Comparison of ENCODE assay signal across 10 mouse cellular contexts in the genomic region with DNA sequence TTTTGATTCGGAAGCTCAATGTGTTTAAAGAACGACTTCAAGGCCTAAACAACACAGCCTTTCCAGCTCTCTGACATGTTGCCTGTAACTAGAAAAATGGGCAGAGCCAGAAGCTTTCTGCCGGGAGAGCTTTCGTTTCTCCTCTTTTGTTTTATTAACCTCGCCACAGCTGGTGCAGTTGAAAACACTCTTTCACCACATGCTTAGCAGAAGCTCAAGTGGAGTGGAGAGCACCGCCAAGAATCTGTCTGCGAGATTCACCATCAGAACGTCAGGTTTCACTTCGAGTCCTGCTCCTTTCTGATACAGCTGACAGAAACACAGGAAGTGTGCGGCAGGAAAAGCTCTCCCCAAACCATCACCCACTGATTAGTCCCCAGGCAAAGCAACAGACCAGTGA.
A peak's percentile ranks its signal among the peaks of the same experiment; 100 is the strongest.
DNase-seq lines count a peak whose midpoint lies in the region; ATAC-seq and TF ChIP-seq lines count a peak whose summit lies in the region.
"Had no signal": no experiment of that assay in that cellular context is flagged by ENCODE, and none has a peak within 500 bp of the region (broad histone marks: within the 10 kb centered on the region; RNA-seq: fewer than 3 reads in every experiment).

No protein-coding gene starts in this region.

- no peak overlapping the region for H3K9ac ChIP-seq in hindbrain, embryonic 15.5 days
- no peak overlapping the region for H3K9ac ChIP-seq in limb, embryonic 14.5 days (ENCODE audit: low read depth, low read length, severe bottlenecking)
- H3K9ac ChIP-seq: neural tube, embryonic 13.5 days had no signal

- ATAC-seq in hindbrain, embryonic 15.5 days (ENCODE audit: low FRiP score, low read depth), result no peak
- ATAC-seq in common myeloid progenitor, adult 5-6 weeks (replicated peaks; ENCODE audit: low read depth, poor library complexity, severe bottlenecking), result 0 out of 2 replicates have a peak, but pooled peaks have one; percentile 32
- no peak for ATAC-seq in limb, embryonic 14.5 days (ENCODE audit: low FRiP score, low read depth)
- ATAC-seq in granulocyte monocyte progenitor cell, adult 5-6 weeks (replicated peaks; ENCODE audit: poor library complexity, severe bottlenecking), result no peak

- peak overlapping the region; percentile 31 for H3K4me2 ChIP-seq in hindbrain, embryonic 15.5 days
- H3K4me2 ChIP-seq in limb, embryonic 14.5 days (replicated peaks; ENCODE audit: low read depth, low read length, severe bottlenecking), result peak overlapping the region; percentile 6; the same call in 1 of the 2 replicates
- H3K4me2 ChIP-seq: liver, embryonic 11.5 days; neural tube, embryonic 13.5 days had no signal

- H3K4me1 ChIP-seq in hindbrain, embryonic 15.5 days (replicated peaks), result no peaks in the 10 kb centered on the region
- H3K4me1 ChIP-seq in hindbrain, embryonic 10.5 days (replicated peaks), result no peaks in the 10 kb centered on the region
- no peaks in the 10 kb centered on the region for H3K4me1 ChIP-seq in limb, embryonic 14.5 days (ENCODE audit: control insufficient read depth, insufficient read depth, low read length)
- H3K4me1 ChIP-seq: neural tube, embryonic 13.5 days had no signal

- no peaks in the 10 kb centered on the region for H3K27me3 ChIP-seq in hindbrain, embryonic 15.5 days
- H3K27me3 ChIP-seq in hindbrain, embryonic 10.5 days (ENCODE audit: insufficient read depth, poor library complexity, severe bottlenecking), result no peaks in the 10 kb centered on the region
- H3K27me3 ChIP-seq in limb, embryonic 14.5 days (ENCODE audit: control insufficient read depth, insufficient read depth, low read length), result no peaks in the 10 kb centered on the region
- H3K27me3 ChIP-seq: neural tube, embryonic 13.5 days had no signal

- no peaks in the 10 kb centered on the region for H3K9me3 ChIP-seq in hindbrain, embryonic 15.5 days
- peaks cover 7% of the 10 kb centered on the region for H3K9me3 ChIP-seq in hindbrain, embryonic 10.5 days
- no peaks in the 10 kb centered on the region for H3K9me3 ChIP-seq in limb, embryonic 14.5 days (ENCODE audit: control insufficient read depth, low read length)
- H3K9me3 ChIP-seq: neural tube, embryonic 13.5 days had no signal

- no peak for DNase-seq in hindbrain, embryonic 10.5 days (ENCODE audit: low spot score)
- DNase-seq in 3T3-L1 (ENCODE audit: low read depth, low spot score), result peak; percentile 48
- peak; percentile 52 for DNase-seq in limb, embryonic 14.5 days (ENCODE audit: low spot score)
- no peak for DNase-seq in spleen, postnatal 4 days (ENCODE audit: low spot score in 2 of 2)
- DNase-seq in spleen, adult 12 weeks (ENCODE audit: low spot score), result no peak

- H3K36me3 ChIP-seq in hindbrain, embryonic 15.5 days, result no peaks in the 10 kb centered on the region
- no peaks in the 10 kb centered on the region for H3K36me3 ChIP-seq in hindbrain, embryonic 10.5 days
- no peaks in the 10 kb centered on the region for H3K36me3 ChIP-seq in limb, embryonic 14.5 days (ENCODE audit: control insufficient read depth, insufficient read depth, low read length)
- H3K36me3 ChIP-seq: neural tube, embryonic 13.5 days had no signal

- TF ChIP-seq POLR2A in limb, embryonic 14.5 days (IDR thresholded peaks at IDR 0.05; ENCODE audit: borderline replicate concordance, extremely low read depth, insufficient read depth, insufficient read length), result no peak

- H3K27ac ChIP-seq in hindbrain, embryonic 15.5 days (replicated peaks), result no peak overlapping the region
- H3K27ac ChIP-seq in hindbrain, embryonic 10.5 days, result no peak overlapping the region
- peak overlapping the region; percentile 35; the same call in 1 of the 2 replicates for H3K27ac ChIP-seq in limb, embryonic 14.5 days (replicated peaks; ENCODE audit: low read depth, low read length)
- H3K27ac ChIP-seq: neural tube, embryonic 13.5 days had no signal

- 47% methylated on average over 10 of the region's 10 CpGs for WGBS in hindbrain, embryonic 15.5 days
- WGBS in hindbrain, embryonic 10.5 days, result 78% methylated on average over 10 of the region's 10 CpGs
- WGBS in limb, embryonic 14.5 days, result 39% methylated on average over 10 of the region's 10 CpGs

- no peak overlapping the region for H3K4me3 ChIP-seq in hindbrain, embryonic 15.5 days
- no peak overlapping the region for H3K4me3 ChIP-seq in hindbrain, embryonic 10.5 days
- H3K4me3 ChIP-seq in limb, embryonic 14.5 days (replicated peaks; ENCODE audit: low read length), result no peak overlapping the region
- H3K4me3 ChIP-seq: neural tube, embryonic 13.5 days had no signal

Comparison
In these comparisons a context has a peak if more than half of its experiments do, and no peak if none do; other contexts are left out.
1. DNase-seq: peak in 3T3-L1 (single experiment) and limb, embryonic 14.5 days (single experiment); none in hindbrain, embryonic 10.5 days (single experiment), spleen, postnatal 4 days (0 of 2) and spleen, adult 12 weeks (single experiment).